Mouse (Mus musculus) CH12.LX (cell line): ENCODE measurements around the gene Ush2a. TPM values are rescaled to one million over a fixed set of nuclear protein-coding genes. Genes with fewer than 3 reads are reported as not detected.

Experiments used
- DNase-seq: peaks from one replicate; pipeline ENCODE4 v3.0.0-alpha.2; 2013; ENCODE audit errors: extremely low read depth
- H3K27ac ChIP-seq: 2 replicates; pipeline ENCODE4 v1.5.1; 2012; ENCODE audit warnings: low read depth, mild to moderate bottlenecking, control low read depth, moderate library complexity; ENCODE audit not compliant: insufficient read depth
- H3K27me3 ChIP-seq: replicated peaks from 2 replicates; pipeline ENCODE3; 2012; ENCODE audit warnings: inconsistent platforms
- H3K36me3 ChIP-seq, 2 experiments: replicated peaks in 1 of 2; 2 replicates each; pipeline versions ENCODE3 to v1.6.1; 2012; ENCODE audit warnings: inconsistent platforms in 1 of 2, low read length in 1 of 2, mild to moderate bottlenecking in 1 of 2, mixed read lengths in 1 of 2, moderate library complexity in 1 of 2; ENCODE audit not compliant: control insufficient read depth in 1 of 2, insufficient read depth in 1 of 2
- H3K4me1 ChIP-seq, 2 experiments: 2 replicates each; pipeline ENCODE4 v1.6.1; 2012; ENCODE audit warnings: inconsistent platforms in 1 of 2, moderate library complexity in 1 of 2; ENCODE audit not compliant: insufficient read depth in 2 of 2, control insufficient read depth in 1 of 2
- H3K4me2 ChIP-seq: 2 replicates; pipeline ENCODE4 v1.6.1; 2012; ENCODE audit warnings: low read depth, mild to moderate bottlenecking, control low read depth; ENCODE audit not compliant: poor library complexity, insufficient read depth, severe bottlenecking
- H3K4me3 ChIP-seq, 3 experiments: fragments of 150-350 bp in 1 of 3; sonication (generic) in 1 of 3; replicated peaks in 1 of 3; 2 replicates each; pipeline versions ENCODE3 to v1.5.1; 2011 to 2012; ENCODE audit warnings: low read depth in 2 of 3, low read length in 2 of 3, mild to moderate bottlenecking in 2 of 3, moderate library complexity in 2 of 3, control low read depth in 1 of 3, improper control_type of control experiment in 1 of 3, inconsistent platforms in 1 of 3, mixed read lengths in 1 of 3; ENCODE audit not compliant: poor library complexity in 1 of 3
- H3K79me2 ChIP-seq: replicated peaks from 2 replicates; pipeline ENCODE4 v1.6.1; 2012; ENCODE audit warnings: mild to moderate bottlenecking, moderate library complexity; ENCODE audit not compliant: control insufficient read depth, poor library complexity, insufficient read depth, severe bottlenecking; ENCODE audit errors: extremely low read depth
- H3K9ac ChIP-seq: 2 replicates; pipeline ENCODE4 v1.6.1; 2012; ENCODE audit warnings: low read depth, mild to moderate bottlenecking, control low read depth, moderate library complexity; ENCODE audit not compliant: insufficient read depth
- H3K9me3 ChIP-seq: replicated peaks from 2 replicates; pipeline ENCODE3; 2012; ENCODE audit warnings: low read length, inconsistent platforms, mixed read lengths
- CHD1 ChIP-seq: IDR thresholded peaks from 2 replicates; pipeline ENCODE4 v1.6.1; 2012; ENCODE audit warnings: low read depth, low read length, improper control_type of control experiment, inconsistent platforms
- CTCF ChIP-seq, 2 experiments: IDR thresholded peaks in 1 of 2; conservative IDR thresholded peaks in 1 of 2; 2 replicates each; pipeline ENCODE4 v1.5.1; 2011 to 2012; ENCODE audit warnings: low read depth in 2 of 2, low read length in 2 of 2, improper control_type of control experiment in 1 of 2, inconsistent platforms in 1 of 2, mild to moderate bottlenecking in 1 of 2, moderate library complexity in 1 of 2
- ELF1 ChIP-seq: IDR thresholded peaks from 2 replicates; pipeline ENCODE4 v1.6.1; 2014; ENCODE audit warnings: low read depth, mild to moderate bottlenecking, inconsistent platforms, low read length, improper control_type of control experiment
- IRF4 ChIP-seq: IDR thresholded peaks from 2 replicates; pipeline ENCODE4 v1.6.1; 2014; ENCODE audit warnings: low read depth, mild to moderate bottlenecking, inconsistent platforms, low read length, improper control_type of control experiment
- JUN ChIP-seq: IDR thresholded peaks from 2 replicates; pipeline ENCODE4 v1.6.1; 2011; ENCODE audit warnings: low read depth, mild to moderate bottlenecking, low read length, improper control_type of control experiment, moderate library complexity; ENCODE audit not compliant: insufficient read depth
- JUND ChIP-seq: conservative IDR thresholded peaks from 2 replicates; pipeline ENCODE4 v1.6.1; 2011; ENCODE audit warnings: low read depth, low read length, improper control_type of control experiment
- KAT2A ChIP-seq: IDR thresholded peaks from 2 replicates; pipeline ENCODE4 v1.6.1; 2012; ENCODE audit warnings: low read length, improper control_type of control experiment, inconsistent platforms; ENCODE audit not compliant: insufficient replicate concordance
- MAFK ChIP-seq: IDR thresholded peaks from 2 replicates; pipeline ENCODE4 v1.6.1; 2011; ENCODE audit warnings: low read length, improper control_type of control experiment; ENCODE audit not compliant: insufficient replicate concordance
- MEF2A ChIP-seq: IDR thresholded peaks from 2 replicates; pipeline ENCODE4 v1.6.1; 2014; ENCODE audit warnings: low read depth, mild to moderate bottlenecking, inconsistent platforms, low read length, improper control_type of control experiment, borderline replicate concordance
- MYC ChIP-seq: IDR thresholded peaks from 2 replicates; pipeline ENCODE4 v1.6.1; 2011; ENCODE audit warnings: low read depth, mild to moderate bottlenecking, improper control_type of control experiment, low read length
- NRF1 ChIP-seq: IDR thresholded peaks from 2 replicates; pipeline ENCODE4 v1.6.1; 2014; ENCODE audit warnings: low read depth, mild to moderate bottlenecking, inconsistent platforms, low read length, improper control_type of control experiment, moderate library complexity
- PAX5 ChIP-seq: IDR thresholded peaks from 2 replicates; pipeline ENCODE4 v1.6.1; 2012; ENCODE audit warnings: low read length, inconsistent platforms, mixed read lengths
- POLR2AphosphoS2 ChIP-seq: IDR thresholded peaks from 2 replicates; pipeline ENCODE4 v1.6.1; 2011; ENCODE audit warnings: low read depth, low read length, improper control_type of control experiment
- RCOR1 ChIP-seq: conservative IDR thresholded peaks from 2 replicates; pipeline ENCODE4 v1.6.1; 2012; ENCODE audit warnings: low read depth, mild to moderate bottlenecking, inconsistent platforms, low read length, improper control_type of control experiment
- TBP ChIP-seq: conservative IDR thresholded peaks from 2 replicates; pipeline ENCODE4 v1.6.1; 2011; ENCODE audit warnings: low read depth, low read length, improper control_type of control experiment
- TCF12 ChIP-seq: IDR thresholded peaks from 2 replicates; pipeline ENCODE4 v1.6.1; 2014; ENCODE audit warnings: low read depth, mild to moderate bottlenecking, inconsistent platforms, low read length, improper control_type of control experiment
- USF1 ChIP-seq: IDR thresholded peaks from 2 replicates; pipeline ENCODE4 v1.6.1; 2014; ENCODE audit warnings: low read depth, mild to moderate bottlenecking, inconsistent platforms, low read length, improper control_type of control experiment
- USF2 ChIP-seq: conservative IDR thresholded peaks from 2 replicates; pipeline ENCODE4 v1.6.1; 2011; ENCODE audit warnings: low read depth, low read length, improper control_type of control experiment
- ZKSCAN1 ChIP-seq: IDR thresholded peaks from 2 replicates; pipeline ENCODE4 v1.6.1; 2012; ENCODE audit warnings: low read depth, inconsistent platforms, low read length, improper control_type of control experiment, borderline replicate concordance
- ZMIZ1 ChIP-seq: IDR thresholded peaks from 2 replicates; pipeline ENCODE4 v1.6.1; 2012; ENCODE audit warnings: low read depth, mild to moderate bottlenecking, inconsistent platforms, low read length, improper control_type of control experiment
- ZNF384 ChIP-seq: IDR thresholded peaks from 2 replicates; pipeline ENCODE4 v1.6.1; 2012; ENCODE audit warnings: low read depth, low read length, improper control_type of control experiment, inconsistent platforms
- dilution Hi-C: fragments of 300-500 bp; cut with MboI; formaldehyde crosslinking; loops from 2 replicates; pipeline ENCODE4 v1.14.3; 2020; ENCODE audit warnings: low sequenced_read_pairs; ENCODE audit not compliant: extremely low pct_unique_long_range_greater_than_20kb, extremely low pct_ligation_motif_present
- in situ Hi-C: fragments of 300-500 bp; cut with MboI; formaldehyde crosslinking; loops from 3 replicates; pipeline ENCODE4 v1.14.3; 2019; ENCODE audit warnings: low sequenced_read_pairs, low pct_ligation_motif_present, low pct_unique_long_range_greater_than_20kb, mixed read lengths
- polyA plus RNA-seq: library from polyadenylated mRNA; unstranded; fragments of >175 nt; gene quantifications from 2 replicates; pipeline ENCODE4 v1.2.1, GENCODE M21; 2012; ENCODE audit warnings: low read depth; ENCODE audit not compliant: insufficient read length
- total RNA-seq, 2 experiments: library from RNA; depleted of rRNA; stranded (reverse); fragments of 300-350 nt in 1 of 2; fragments of >200 nt in 1 of 2; gene quantifications; 2 replicates each; pipeline ENCODE4 v1.2.3; 2012 to 2014

Ush2a gene
- total and polyA plus RNA-seq, 3 experiments, result not detected

- no peak for DNase-seq
- no peaks in the 10 kb centered on the region for H3K4me1 ChIP-seq
- H3K79me2 ChIP-seq, result no peaks in the 10 kb centered on the region
- in situ Hi-C loops, result no loop called here
- no peak overlapping the region for H3K4me2 ChIP-seq
- H3K9me3 ChIP-seq, result peaks cover 62% of the 10 kb centered on the region
- TF ChIP-seq POLR2AphosphoS2 (no peak), TCF12 (no peak), ELF1 (no peak), KAT2A (no peak), MAFK (no peak), MEF2A (no peak), USF1 (no peak), CTCF (conservative IDR thresholded peaks at IDR 0.05 in 1 of 2, IDR thresholded peaks at IDR 0.05 in 1 of 2; ENCODE audit: low read depth in 2 of 2, low read length in 2 of 2) (no peak), USF2 (no peak), NRF1 (no peak), ZKSCAN1 (no peak), JUND (no peak)
- TF ChIP-seq, all 38 proteins: peak for 0
- H3K36me3 ChIP-seq, result no peaks in the 10 kb centered on the region
- dilution Hi-C loops, result no loop called here
- no peak overlapping the region for H3K4me3 ChIP-seq
- H3K9ac ChIP-seq, result no peak overlapping the region
- H3K27ac ChIP-seq, result no peak overlapping the region
- H3K27me3 ChIP-seq, result no peaks in the 10 kb centered on the region
These were observed 453.1 kb downstream of the Ush2a start for GRCm38 (mm10) chr1:188714941-188715340.

DNA sequence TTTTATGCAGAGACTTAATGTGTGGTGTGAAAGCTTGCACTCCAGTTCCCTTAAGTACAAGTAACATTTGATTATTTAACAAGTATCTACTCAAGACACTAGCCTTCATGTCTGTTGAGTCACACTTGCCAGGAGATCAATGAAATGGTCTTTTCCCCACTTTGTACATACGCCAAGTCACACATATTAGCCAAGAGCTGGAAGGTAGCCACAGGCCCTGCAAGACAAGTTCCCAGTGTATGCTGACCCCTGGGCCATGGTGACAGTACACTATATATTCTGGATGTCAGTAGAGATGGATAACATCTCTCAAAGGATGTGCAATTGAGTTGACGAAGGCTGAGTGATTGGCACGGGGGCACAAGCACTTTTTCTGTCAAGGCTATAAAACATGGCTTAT is 455.1 kb downstream of the Ush2a start:
- no peaks in the 10 kb centered on the region for H3K4me1 ChIP-seq
- no peaks in the 10 kb centered on the region for H3K79me2 ChIP-seq
- no peaks in the 10 kb centered on the region for H3K36me3 ChIP-seq
- no peak overlapping the region for H3K27ac ChIP-seq
- H3K9me3 ChIP-seq, result peaks cover 70% of the 10 kb centered on the region
- H3K4me3 ChIP-seq, result no peak overlapping the region
- no peak overlapping the region for H3K4me2 ChIP-seq
- no peak for TF ChIP-seq TBP
- no peak for TF ChIP-seq RCOR1
- TF ChIP-seq USF1, result no peak
- no peak for TF ChIP-seq IRF4
- TF ChIP-seq MAFK, result no peak
- TF ChIP-seq CTCF (conservative IDR thresholded peaks at IDR 0.05 in 1 of 2, IDR thresholded peaks at IDR 0.05 in 1 of 2; ENCODE audit: low read depth in 2 of 2, low read length in 2 of 2), result no peak
- no peak for TF ChIP-seq NRF1
- no peak for TF ChIP-seq USF2
- no peak for TF ChIP-seq TCF12
- no peak for TF ChIP-seq JUN
- TF ChIP-seq ZMIZ1, result no peak
- no peak for TF ChIP-seq PAX5
- no peak for TF ChIP-seq JUND
- no peak for TF ChIP-seq ZNF384
- no peak for TF ChIP-seq MEF2A
- TF ChIP-seq MYC, result no peak
- TF ChIP-seq CHD1, result no peak
- TF ChIP-seq ZKSCAN1, result no peak
- no peak for TF ChIP-seq POLR2AphosphoS2
- dilution Hi-C loops (no loop called here), in situ Hi-C loops (no loop called here)
- no peak for DNase-seq
- no peak overlapping the region for H3K9ac ChIP-seq
- no peaks in the 10 kb centered on the region for H3K27me3 ChIP-seq
